Mouse (Mus musculus): ENCODE data around the gene Cyp4v3.

DNA sequence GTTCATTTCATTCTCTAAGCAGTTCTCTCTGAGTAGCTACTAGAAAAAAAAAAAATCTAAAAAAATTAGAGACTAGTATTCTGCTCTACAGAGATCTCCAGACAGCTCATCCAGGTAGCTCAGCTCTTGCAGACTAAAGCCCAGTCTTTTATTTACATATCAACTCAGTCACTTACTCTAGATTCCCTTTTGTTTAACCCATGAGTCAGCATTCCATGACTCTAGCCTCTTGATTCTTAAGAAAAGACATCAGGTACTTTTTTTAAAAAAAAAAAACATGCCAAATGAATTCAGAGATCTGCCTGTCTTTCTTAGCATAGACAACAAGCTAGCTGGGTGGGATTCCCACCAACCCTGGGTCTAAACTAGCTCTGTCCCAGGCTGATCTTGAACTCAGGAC lies 64.5 kb downstream of the Cyp4v3 start:
- TF ChIP-seq POLR2A (IDR thresholded peaks at IDR 0.05; ENCODE audit: low read depth, low read length) (no peak), CTCF (IDR thresholded peaks at IDR 0.05; ENCODE audit: extremely low read depth, insufficient read depth, insufficient read length, insufficient replicate concordance) (no peak)

Measured in spleen, adult 2 months (tissue).